Mouse (Mus musculus) bone marrow macrophage, adult 2 months (primary cell): ENCODE data around the gene Pnldc1. TPM values are rescaled to one million over a fixed set of nuclear protein-coding genes. Genes with fewer than 3 reads are reported as not detected.
A peak's percentile ranks its signal among the peaks of the same experiment; 100 is the strongest.
"Not testable (repeated sequence)": the region's sequence is repeated elsewhere in the genome, so short reads cannot be mapped to it uniquely, and the experiment has no call there.

Source experiments
- H3K27ac ChIP-seq: 2 replicates; pipeline ENCODE4 v1.5.1; 2012; ENCODE audit warnings: low read depth, low read length; ENCODE audit not compliant: insufficient read depth
- H3K4me1 ChIP-seq: 2 replicates; pipeline ENCODE4 v1.6.1; 2012; ENCODE audit warnings: low read length; ENCODE audit not compliant: control insufficient read depth, insufficient read depth
- H3K4me3 ChIP-seq: 2 replicates; pipeline ENCODE4 v1.5.1; 2012; ENCODE audit warnings: mild to moderate bottlenecking, low read length, moderate library complexity; ENCODE audit not compliant: insufficient read depth
- CTCF ChIP-seq: IDR thresholded peaks from 2 replicates; pipeline ENCODE4 v1.5.1; 2012; ENCODE audit warnings: low read depth, mild to moderate bottlenecking, low read length, moderate library complexity
- POLR2A ChIP-seq: IDR thresholded peaks from 2 replicates; pipeline ENCODE4 v1.6.1; 2012; ENCODE audit warnings: mild to moderate bottlenecking, low read depth, low read length, borderline replicate concordance
- polyA plus RNA-seq: library from polyadenylated mRNA; stranded (reverse); fragments of >200 nt; gene quantifications from 2 replicates; pipeline ENCODE4 v1.2.4, GENCODE M21; 2012; ENCODE audit not compliant: missing spikeins, insufficient read depth, insufficient read length

Pnldc1 gene
- polyA plus RNA-seq, 1 experiment = 0.68 TPM

DNA sequence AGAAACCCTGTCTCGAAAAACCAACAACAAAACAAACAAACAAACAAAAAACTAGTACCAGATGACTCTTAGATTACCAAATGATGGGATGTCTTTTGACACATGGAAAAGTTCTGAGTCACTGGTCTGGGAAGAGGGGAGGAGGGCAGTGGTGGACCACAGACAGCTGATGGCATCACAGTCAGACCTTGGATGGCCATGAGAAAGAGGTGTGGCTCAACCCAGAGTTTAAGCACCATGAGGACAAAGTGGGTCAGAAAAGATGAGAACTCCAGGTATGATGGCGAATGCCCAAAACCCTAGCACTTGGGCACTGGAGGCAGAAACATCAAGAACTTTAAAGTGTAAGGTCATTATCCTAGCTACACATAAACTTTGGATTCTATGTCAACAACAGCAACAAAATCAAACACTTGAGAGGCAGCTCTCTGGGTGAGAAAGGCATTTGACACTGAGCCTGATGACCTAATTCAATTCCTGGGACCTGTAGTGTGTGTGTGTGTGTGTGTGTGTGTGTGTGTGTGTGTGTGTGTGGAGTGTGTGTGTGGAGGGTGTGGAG is 27.5 kb upstream of the Pnldc1 start:
- Histone ChIP-seq H3K4me1 (peaks cover 9% of the 10 kb centered on the region), H3K4me3 (no peak overlapping the region), H3K27ac (no peak overlapping the region)
- no peak for TF ChIP-seq CTCF
- TF ChIP-seq POLR2A = no peak

DNA sequence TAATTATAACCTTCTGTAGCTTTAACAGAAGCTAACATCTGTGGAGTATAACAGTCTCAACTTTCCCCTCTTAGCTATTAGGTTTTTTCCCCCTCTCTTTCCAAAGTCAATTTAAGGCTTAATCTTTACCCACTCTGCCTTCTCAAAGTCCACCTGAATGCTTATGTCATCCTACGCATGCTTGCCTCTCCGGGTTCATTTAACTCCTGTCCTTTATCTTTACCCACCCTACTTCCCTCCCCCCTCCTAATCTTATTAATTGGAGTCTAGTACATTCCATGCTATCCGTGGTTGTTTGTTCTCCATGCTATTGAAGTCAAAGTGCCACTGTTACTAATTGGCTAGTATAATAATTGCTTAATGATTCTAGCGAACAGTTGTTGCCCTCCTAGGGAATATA is 25.7 kb upstream of the Pnldc1 start:
- Histone ChIP-seq H3K4me1 (peaks cover 5% of the 10 kb centered on the region), H3K4me3 (no peak overlapping the region), H3K27ac (no peak overlapping the region)
- TF ChIP-seq POLR2A (no peak), CTCF (no peak)

DNA sequence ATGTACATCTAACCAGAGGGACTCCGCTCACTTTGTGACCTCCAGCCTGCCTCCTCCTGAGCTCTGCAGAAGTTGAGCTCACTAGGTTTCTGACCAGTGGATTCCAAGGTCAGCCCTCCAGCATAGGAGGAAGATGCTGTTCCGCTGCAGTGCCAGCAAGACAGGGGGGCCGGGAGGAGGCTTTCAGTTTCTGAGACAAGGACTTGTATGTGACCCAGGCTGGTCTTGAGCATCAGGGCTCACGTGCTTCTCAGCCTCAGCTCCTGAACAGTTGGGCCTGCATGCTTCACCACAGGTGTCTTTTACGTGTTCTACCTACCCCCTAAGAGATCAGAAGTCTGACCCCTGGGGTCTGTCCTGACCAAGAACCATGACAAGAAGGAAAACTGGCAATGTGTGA is 21.5 kb upstream of the Pnldc1 start:
- not testable (repeated sequence) for H3K27ac ChIP-seq, H3K4me1 ChIP-seq

DNA sequence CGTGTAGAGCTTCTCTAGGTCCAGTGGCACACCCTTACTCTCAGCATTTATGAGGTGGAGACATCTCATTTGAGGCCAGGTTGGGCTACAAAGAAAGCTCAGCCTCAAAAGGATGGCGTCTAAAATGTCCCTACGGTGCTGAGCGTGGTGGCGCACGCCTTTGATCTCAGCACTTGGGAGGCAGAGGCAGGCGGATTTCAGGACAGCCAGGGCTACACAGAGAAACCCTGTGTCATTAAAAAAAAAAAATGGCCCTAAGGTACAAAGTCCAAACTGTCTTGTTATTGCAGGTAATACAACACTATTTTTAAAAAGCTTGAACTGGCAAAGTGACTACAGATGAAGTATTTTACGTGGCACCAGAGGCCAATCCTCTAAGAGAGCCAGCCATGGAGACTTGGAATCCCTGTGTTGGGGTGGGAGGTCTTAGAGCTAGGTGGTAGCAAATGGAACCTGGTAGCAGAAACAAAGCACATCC is 15.7 kb upstream of the Pnldc1 start:
- Histone ChIP-seq H3K4me1 (peaks cover 3% of the 10 kb centered on the region), H3K27ac (no peak overlapping the region), H3K4me3 (no peak overlapping the region)
- TF ChIP-seq POLR2A (no peak), CTCF (no peak)

More for the DNA sequence above, 21.5 kb upstream of the Pnldc1 start:
- not testable (repeated sequence) for H3K4me3 ChIP-seq

DNA sequence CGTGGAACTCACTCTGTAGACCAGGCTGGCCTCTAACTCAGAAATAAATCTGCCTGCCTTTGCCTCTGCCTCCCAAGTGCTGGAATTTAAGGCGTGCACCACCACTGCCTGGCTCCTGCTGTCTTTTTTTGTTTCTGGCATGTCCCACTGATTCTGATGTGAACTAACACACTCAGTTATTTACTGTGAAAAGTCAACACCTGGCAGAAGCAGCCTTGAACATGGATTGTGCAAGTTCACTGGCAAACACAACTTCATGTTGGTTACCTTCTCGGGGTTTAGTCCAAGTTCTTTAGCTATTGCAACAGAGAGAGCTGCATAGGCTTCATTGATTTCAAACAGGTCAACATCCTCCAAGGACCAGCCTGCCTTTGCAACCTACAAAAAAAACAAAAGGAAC is 15.0 kb upstream of the Pnldc1 start:
- Histone ChIP-seq H3K4me1 (peaks cover 6% of the 10 kb centered on the region), H3K27ac (no peak overlapping the region), H3K4me3 (no peak overlapping the region)
- TF ChIP-seq CTCF (no peak), POLR2A (no peak)

DNA sequence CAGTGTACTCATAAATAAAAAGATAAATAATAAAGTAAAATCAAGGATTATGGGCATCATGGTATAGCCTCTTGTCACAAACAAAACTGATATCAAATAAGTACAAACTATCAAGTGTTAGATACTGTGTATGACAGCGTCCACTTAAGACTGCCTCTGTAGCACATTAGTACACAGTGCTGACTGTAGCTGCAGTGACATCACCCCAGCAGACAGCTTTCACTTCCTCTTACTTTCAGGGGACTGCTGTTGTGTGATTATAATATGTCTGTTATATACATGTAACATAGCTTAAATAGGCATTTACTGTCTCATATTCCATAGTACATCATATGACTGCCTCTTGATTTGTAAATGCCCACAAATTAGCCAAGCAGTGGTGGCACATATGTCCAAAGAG is 11.0 kb upstream of the Pnldc1 start:
- Histone ChIP-seq H3K4me3 (no peak overlapping the region), H3K27ac (no peak overlapping the region), H3K4me1 (peaks cover 8% of the 10 kb centered on the region)
- no peak for TF ChIP-seq CTCF
- TF ChIP-seq POLR2A = no peak

DNA sequence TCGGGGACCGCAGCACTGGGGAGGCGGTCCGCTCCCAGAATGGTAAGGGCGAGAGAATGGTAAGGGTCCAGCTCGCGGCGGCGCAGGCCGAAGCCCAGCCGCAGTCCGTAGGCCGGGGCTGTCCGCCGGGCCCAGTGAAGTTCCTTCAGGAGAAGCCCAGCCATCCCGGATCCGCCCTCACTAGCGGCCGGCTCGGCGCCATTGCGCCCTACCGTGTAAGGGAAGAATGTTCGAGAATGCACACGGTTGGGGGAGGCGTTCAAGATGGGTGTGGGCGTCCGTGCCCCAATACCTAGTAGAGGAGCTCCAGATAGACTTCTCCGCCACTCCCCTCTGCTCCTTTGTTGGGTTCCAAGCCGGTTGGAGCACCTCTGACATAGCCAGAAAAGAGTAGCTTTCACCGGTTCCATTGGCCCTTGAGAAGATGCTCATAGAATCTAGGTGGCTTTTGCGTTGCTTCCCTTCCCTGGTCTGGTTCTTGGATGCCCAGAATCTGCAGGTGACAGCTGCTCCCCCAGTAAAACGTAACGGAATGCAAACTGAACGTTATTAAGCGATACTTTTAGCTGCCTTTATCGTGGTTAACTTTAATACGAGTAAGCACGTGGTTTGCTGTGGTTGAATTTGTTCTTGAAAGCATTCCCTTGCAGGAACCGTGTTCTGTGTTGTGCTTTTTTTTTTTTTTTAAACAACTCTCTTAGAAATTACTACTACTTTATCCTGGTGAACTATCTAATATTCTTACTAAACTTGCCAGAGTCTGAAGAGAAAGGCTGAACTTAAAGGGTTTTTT is 6.8 kb upstream of the Pnldc1 start:
- TF ChIP-seq POLR2A (no peak), CTCF (no peak)
- H3K4me3 ChIP-seq = peak overlapping the region; percentile 97
- H3K4me1 ChIP-seq = peaks cover 8% of the 10 kb centered on the region
- H3K27ac ChIP-seq = peak overlapping the region; percentile 83

DNA sequence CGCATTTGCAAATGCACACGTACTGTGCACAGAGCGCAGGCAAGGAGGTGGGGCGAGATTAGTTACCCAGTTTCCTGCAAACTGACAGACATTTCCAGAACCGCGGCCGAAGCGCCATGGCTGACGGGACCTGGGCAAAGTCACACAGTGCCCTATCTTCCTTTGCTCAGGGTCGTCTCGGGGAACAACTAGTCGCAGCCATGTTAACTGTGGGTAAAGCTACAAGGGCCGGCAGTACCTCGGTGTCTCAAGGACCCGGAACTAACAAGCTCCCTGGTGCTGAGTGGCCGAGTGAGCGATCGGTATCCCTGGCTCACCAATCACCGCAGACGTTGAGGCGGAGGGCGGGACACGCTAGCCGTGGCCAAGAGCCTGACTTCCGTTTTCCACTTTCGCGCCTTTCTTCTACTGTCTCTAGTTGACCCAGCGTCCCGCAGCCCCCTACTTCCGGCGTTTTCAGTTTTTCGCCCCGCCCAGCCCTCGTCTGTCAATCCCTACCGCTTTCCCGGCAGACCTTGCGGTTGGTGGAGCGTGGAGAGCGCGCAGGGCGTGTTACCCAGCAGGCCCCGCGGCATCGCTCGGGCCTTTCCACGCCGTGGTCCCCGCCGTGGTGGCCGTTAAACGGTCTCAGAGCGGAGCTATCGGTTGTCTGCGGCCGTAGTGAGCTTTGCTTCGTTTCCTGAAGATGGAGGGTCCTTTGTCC is 6.0 kb upstream of the Pnldc1 start, which contains the start of gene Mrpl18:
Gene Mrpl18, minus strand, starts transcription at position 465 of the 703 bp plus-strand sequence.
- Histone ChIP-seq H3K27ac (peak within 1 kb of the TSS; percentile 83), H3K4me1 (peaks cover 6% of the 10 kb centered on the region), H3K4me3 (peak within 1 kb of the TSS; percentile 97)
- TF ChIP-seq POLR2A (peak; percentile 76; the same call in 1 of the 2 replicates), CTCF (no peak)

DNA sequence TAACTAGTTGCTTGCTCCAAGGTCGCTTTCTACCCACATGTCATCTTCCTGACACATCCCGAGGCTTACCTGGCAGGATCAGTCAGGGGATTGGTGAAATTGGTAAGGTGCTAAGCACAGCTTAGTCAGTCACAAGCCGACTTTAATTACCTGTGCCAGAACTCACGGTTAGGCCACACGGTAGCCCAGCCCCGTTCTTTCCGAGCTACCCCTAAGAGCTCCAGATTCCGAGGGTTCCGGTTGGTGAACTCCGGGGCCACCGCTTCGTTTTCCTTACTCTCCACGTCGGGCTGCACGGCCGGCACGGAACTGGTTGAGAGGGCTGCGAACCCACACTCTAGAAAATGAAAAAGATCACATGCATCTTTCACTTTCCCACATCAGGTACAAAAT is 5.5 kb upstream of the Pnldc1 start, which contains the start of gene Tcp1:
Gene Tcp1, plus strand, starts transcription at position 214 of the 393 bp plus-strand sequence.
- no peak for TF ChIP-seq CTCF
- TF ChIP-seq POLR2A = no peak
- Histone ChIP-seq H3K4me3 (peak within 1 kb of the TSS; percentile 97), H3K27ac (peak within 1 kb of the TSS; percentile 83), H3K4me1 (peaks cover 6% of the 10 kb centered on the region)

DNA sequence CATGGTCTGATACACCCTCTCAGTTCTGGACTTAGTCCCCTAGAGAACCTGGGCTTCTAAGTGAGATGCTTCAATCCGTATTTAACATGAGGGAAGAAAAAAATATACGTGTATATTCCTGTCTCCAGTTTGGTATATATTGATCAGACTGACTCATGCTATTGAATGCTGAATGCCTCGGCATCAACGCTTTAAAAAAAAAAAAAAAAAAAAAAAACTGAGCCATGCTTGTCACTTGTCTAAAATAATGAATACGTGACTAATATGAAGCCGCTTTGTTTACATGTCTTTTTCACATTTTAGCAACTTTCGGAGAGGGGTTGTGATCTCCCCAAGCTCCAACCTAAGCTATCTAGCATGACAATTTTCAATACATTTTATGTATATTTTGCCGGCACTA is 361 bp upstream of the Pnldc1 start:
- no peak for TF ChIP-seq CTCF
- no peak for TF ChIP-seq POLR2A
- no peak overlapping the region for H3K27ac ChIP-seq
- H3K4me3 ChIP-seq = no peak overlapping the region
- H3K4me1 ChIP-seq = no peaks in the 10 kb centered on the region
